Mouse (Mus musculus) CH12.LX (cell line): ENCODE measurements around the gene Lemd2. TPM values are rescaled to one million over a fixed set of nuclear protein-coding genes. Genes with fewer than 3 reads are reported as not detected.

ENCODE experiments used
- DNase-seq: peaks from one replicate; pipeline ENCODE4 v3.0.0-alpha.2; 2013; ENCODE audit errors: extremely low read depth
- H3K27ac ChIP-seq: 2 replicates; pipeline ENCODE4 v1.5.1; 2012; ENCODE audit warnings: low read depth, mild to moderate bottlenecking, control low read depth, moderate library complexity; ENCODE audit not compliant: insufficient read depth
- H3K27me3 ChIP-seq: replicated peaks from 2 replicates; pipeline ENCODE3; 2012; ENCODE audit warnings: inconsistent platforms
- H3K36me3 ChIP-seq, 2 experiments: replicated peaks in 1 of 2; 2 replicates each; pipeline versions ENCODE3 to v1.6.1; 2012; ENCODE audit warnings: inconsistent platforms in 1 of 2, low read length in 1 of 2, mild to moderate bottlenecking in 1 of 2, mixed read lengths in 1 of 2, moderate library complexity in 1 of 2; ENCODE audit not compliant: control insufficient read depth in 1 of 2, insufficient read depth in 1 of 2
- H3K4me1 ChIP-seq, 2 experiments: 2 replicates each; pipeline ENCODE4 v1.6.1; 2012; ENCODE audit warnings: inconsistent platforms in 1 of 2, moderate library complexity in 1 of 2; ENCODE audit not compliant: insufficient read depth in 2 of 2, control insufficient read depth in 1 of 2
- H3K4me2 ChIP-seq: 2 replicates; pipeline ENCODE4 v1.6.1; 2012; ENCODE audit warnings: low read depth, mild to moderate bottlenecking, control low read depth; ENCODE audit not compliant: poor library complexity, insufficient read depth, severe bottlenecking
- H3K4me3 ChIP-seq, 3 experiments: fragments of 150-350 bp in 1 of 3; sonication (generic) in 1 of 3; replicated peaks in 1 of 3; 2 replicates each; pipeline versions ENCODE3 to v1.5.1; 2011 to 2012; ENCODE audit warnings: low read depth in 2 of 3, low read length in 2 of 3, mild to moderate bottlenecking in 2 of 3, moderate library complexity in 2 of 3, control low read depth in 1 of 3, improper control_type of control experiment in 1 of 3, inconsistent platforms in 1 of 3, mixed read lengths in 1 of 3; ENCODE audit not compliant: poor library complexity in 1 of 3
- H3K79me2 ChIP-seq: replicated peaks from 2 replicates; pipeline ENCODE4 v1.6.1; 2012; ENCODE audit warnings: mild to moderate bottlenecking, moderate library complexity; ENCODE audit not compliant: control insufficient read depth, poor library complexity, insufficient read depth, severe bottlenecking; ENCODE audit errors: extremely low read depth
- H3K9ac ChIP-seq: 2 replicates; pipeline ENCODE4 v1.6.1; 2012; ENCODE audit warnings: low read depth, mild to moderate bottlenecking, control low read depth, moderate library complexity; ENCODE audit not compliant: insufficient read depth
- H3K9me3 ChIP-seq: replicated peaks from 2 replicates; pipeline ENCODE3; 2012; ENCODE audit warnings: low read length, inconsistent platforms, mixed read lengths
- BHLHE40 ChIP-seq: IDR thresholded peaks from 2 replicates; pipeline ENCODE4 v1.6.1; 2011; ENCODE audit warnings: mild to moderate bottlenecking, low read depth, low read length, improper control_type of control experiment
- CHD1 ChIP-seq: IDR thresholded peaks from 2 replicates; pipeline ENCODE4 v1.6.1; 2012; ENCODE audit warnings: low read depth, low read length, improper control_type of control experiment, inconsistent platforms
- CHD2 ChIP-seq: IDR thresholded peaks from 2 replicates; pipeline ENCODE4 v1.6.1; 2011; ENCODE audit warnings: low read length, improper control_type of control experiment
- CTCF ChIP-seq, 2 experiments: IDR thresholded peaks in 1 of 2; conservative IDR thresholded peaks in 1 of 2; 2 replicates each; pipeline ENCODE4 v1.5.1; 2011 to 2012; ENCODE audit warnings: low read depth in 2 of 2, low read length in 2 of 2, improper control_type of control experiment in 1 of 2, inconsistent platforms in 1 of 2, mild to moderate bottlenecking in 1 of 2, moderate library complexity in 1 of 2
- ELF1 ChIP-seq: IDR thresholded peaks from 2 replicates; pipeline ENCODE4 v1.6.1; 2014; ENCODE audit warnings: low read depth, mild to moderate bottlenecking, inconsistent platforms, low read length, improper control_type of control experiment
- EP300 ChIP-seq: IDR thresholded peaks from 2 replicates; pipeline ENCODE4 v1.6.1; 2011; ENCODE audit warnings: low read length, improper control_type of control experiment
- ETS1 ChIP-seq: conservative IDR thresholded peaks from 2 replicates; pipeline ENCODE4 v1.6.1; 2012; ENCODE audit warnings: low read depth, mild to moderate bottlenecking, inconsistent platforms, low read length, improper control_type of control experiment, moderate library complexity
- GABPA ChIP-seq: IDR thresholded peaks from 2 replicates; pipeline ENCODE4 v1.6.1; 2012; ENCODE audit warnings: low read depth, low read length, improper control_type of control experiment, inconsistent platforms; ENCODE audit not compliant: insufficient replicate concordance
- HCFC1 ChIP-seq: IDR thresholded peaks from 2 replicates; pipeline ENCODE4 v1.6.1; 2012; ENCODE audit warnings: low read depth, mild to moderate bottlenecking, inconsistent platforms, low read length, improper control_type of control experiment
- IRF4 ChIP-seq: IDR thresholded peaks from 2 replicates; pipeline ENCODE4 v1.6.1; 2014; ENCODE audit warnings: low read depth, mild to moderate bottlenecking, inconsistent platforms, low read length, improper control_type of control experiment
- JUN ChIP-seq: IDR thresholded peaks from 2 replicates; pipeline ENCODE4 v1.6.1; 2011; ENCODE audit warnings: low read depth, mild to moderate bottlenecking, low read length, improper control_type of control experiment, moderate library complexity; ENCODE audit not compliant: insufficient read depth
- JUND ChIP-seq: conservative IDR thresholded peaks from 2 replicates; pipeline ENCODE4 v1.6.1; 2011; ENCODE audit warnings: low read depth, low read length, improper control_type of control experiment
- MAX ChIP-seq: IDR thresholded peaks from 2 replicates; pipeline ENCODE4 v1.6.1; 2011; ENCODE audit warnings: low read length, improper control_type of control experiment
- MAZ ChIP-seq: IDR thresholded peaks from 2 replicates; pipeline ENCODE4 v1.6.1; 2012; ENCODE audit warnings: low read depth, mild to moderate bottlenecking, inconsistent platforms, low read length, improper control_type of control experiment, moderate library complexity
- MEF2A ChIP-seq: IDR thresholded peaks from 2 replicates; pipeline ENCODE4 v1.6.1; 2014; ENCODE audit warnings: low read depth, mild to moderate bottlenecking, inconsistent platforms, low read length, improper control_type of control experiment, borderline replicate concordance
- MXI1 ChIP-seq: IDR thresholded peaks from 2 replicates; pipeline ENCODE4 v1.6.1; 2011; ENCODE audit warnings: mild to moderate bottlenecking, low read depth, low read length, improper control_type of control experiment
- MYC ChIP-seq: IDR thresholded peaks from 2 replicates; pipeline ENCODE4 v1.6.1; 2011; ENCODE audit warnings: low read depth, mild to moderate bottlenecking, improper control_type of control experiment, low read length
- NELFE ChIP-seq: IDR thresholded peaks from 2 replicates; pipeline ENCODE4 v1.6.1; 2011; ENCODE audit warnings: low read depth, low read length, improper control_type of control experiment
- POLR2A ChIP-seq: IDR thresholded peaks from 2 replicates; pipeline ENCODE4 v1.6.1; 2011; ENCODE audit warnings: low read depth, mild to moderate bottlenecking, improper control_type of control experiment, low read length
- RAD21 ChIP-seq: IDR thresholded peaks from 2 replicates; pipeline ENCODE4 v1.6.1; 2011; ENCODE audit warnings: low read depth, mild to moderate bottlenecking, low read length, improper control_type of control experiment, moderate library complexity
- SIN3A ChIP-seq: IDR thresholded peaks from 2 replicates; pipeline ENCODE4 v1.6.1; 2012; ENCODE audit warnings: low read length, improper control_type of control experiment, inconsistent platforms
- TBP ChIP-seq: conservative IDR thresholded peaks from 2 replicates; pipeline ENCODE4 v1.6.1; 2011; ENCODE audit warnings: low read depth, low read length, improper control_type of control experiment
- TCF12 ChIP-seq: IDR thresholded peaks from 2 replicates; pipeline ENCODE4 v1.6.1; 2014; ENCODE audit warnings: low read depth, mild to moderate bottlenecking, inconsistent platforms, low read length, improper control_type of control experiment
- ZKSCAN1 ChIP-seq: IDR thresholded peaks from 2 replicates; pipeline ENCODE4 v1.6.1; 2012; ENCODE audit warnings: low read depth, inconsistent platforms, low read length, improper control_type of control experiment, borderline replicate concordance
- ZMIZ1 ChIP-seq: IDR thresholded peaks from 2 replicates; pipeline ENCODE4 v1.6.1; 2012; ENCODE audit warnings: low read depth, mild to moderate bottlenecking, inconsistent platforms, low read length, improper control_type of control experiment
- ZNF384 ChIP-seq: IDR thresholded peaks from 2 replicates; pipeline ENCODE4 v1.6.1; 2012; ENCODE audit warnings: low read depth, low read length, improper control_type of control experiment, inconsistent platforms
- dilution Hi-C: fragments of 300-500 bp; cut with MboI; formaldehyde crosslinking; loops from 2 replicates; pipeline ENCODE4 v1.14.3; 2020; ENCODE audit warnings: low sequenced_read_pairs; ENCODE audit not compliant: extremely low pct_unique_long_range_greater_than_20kb, extremely low pct_ligation_motif_present
- in situ Hi-C: fragments of 300-500 bp; cut with MboI; formaldehyde crosslinking; loops from 3 replicates; pipeline ENCODE4 v1.14.3; 2019; ENCODE audit warnings: low sequenced_read_pairs, low pct_ligation_motif_present, low pct_unique_long_range_greater_than_20kb, mixed read lengths
- polyA plus RNA-seq: library from polyadenylated mRNA; unstranded; fragments of >175 nt; gene quantifications from 2 replicates; pipeline ENCODE4 v1.2.1, GENCODE M21; 2012; ENCODE audit warnings: low read depth; ENCODE audit not compliant: insufficient read length
- total RNA-seq, 2 experiments: library from RNA; depleted of rRNA; stranded (reverse); fragments of 300-350 nt in 1 of 2; fragments of >200 nt in 1 of 2; gene quantifications; 2 replicates each; pipeline ENCODE4 v1.2.3; 2012 to 2014

The Lemd2 gene
- total and polyA plus RNA-seq, 3 experiments = 15.1 to 28.8 (median 18.4) TPM

DNA sequence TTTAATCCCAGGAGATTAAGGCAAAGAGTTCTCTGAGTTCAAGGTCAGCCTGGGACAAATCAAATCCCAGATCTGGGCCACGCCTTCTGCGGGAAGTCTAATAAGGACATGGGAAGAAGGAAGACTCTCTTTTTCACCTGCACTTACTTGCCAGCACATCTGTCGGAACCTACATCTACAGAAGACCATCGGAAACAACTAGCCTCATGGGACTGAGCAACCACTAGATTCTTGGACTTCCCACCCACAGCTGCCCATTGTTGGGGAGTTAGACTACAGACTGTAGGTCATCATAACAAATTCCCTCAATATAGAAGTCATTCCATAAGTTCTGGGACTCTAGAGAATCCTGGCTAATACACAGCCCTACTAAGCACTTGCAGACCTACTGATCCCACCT lies 35.7 kb downstream of the Lemd2 start:
- Histone ChIP-seq H3K4me1 (peaks cover 57 to 82% of the 10 kb centered on the region in 2 experiments), H3K27me3 (no peaks in the 10 kb centered on the region), H3K4me3 (peak overlapping the region in 1 of 3 experiments; percentile 45), H3K36me3 (peaks cover 13 to 21% of the 10 kb centered on the region in 2 experiments), H3K79me2 (peaks cover 33% of the 10 kb centered on the region), H3K4me2 (peak overlapping the region; percentile 22; the same call in 1 of the 2 replicates), H3K9me3 (no peaks in the 10 kb centered on the region), H3K9ac (peak overlapping the region; percentile 39; the same call in 1 of the 2 replicates), H3K27ac (peak overlapping the region; percentile 67)
- dilution Hi-C loops = no loop called here
- TF ChIP-seq NELFE = 0 out of 2 replicates have a peak, but pooled peaks have one; percentile 24
- 0 out of 2 replicates have a peak, but pooled peaks have one; percentile 15 for TF ChIP-seq BHLHE40
- TF ChIP-seq ZKSCAN1 = peak; percentile 69; the same call in 1 of the 2 replicates
- no peak for TF ChIP-seq ZMIZ1
- TF ChIP-seq JUND = no peak
- no peak for TF ChIP-seq CHD2
- TF ChIP-seq ZNF384 = no peak
- peak; percentile 31 for TF ChIP-seq EP300
- TF ChIP-seq TBP = no peak
- TF ChIP-seq IRF4 = peak; percentile 61
- no peak for TF ChIP-seq ELF1
- 0 out of 2 replicates have a peak, but pooled peaks have one; percentile 55 for TF ChIP-seq MXI1
- no peak for TF ChIP-seq GABPA
- no peak for TF ChIP-seq HCFC1
- 0 out of 2 replicates have a peak, but pooled peaks have one; percentile 42 for TF ChIP-seq MAZ
- TF ChIP-seq ETS1 = peak; percentile 31
- peak; percentile 65 for TF ChIP-seq MYC
- TF ChIP-seq JUN = no peak
- no peak for TF ChIP-seq MEF2A
- TF ChIP-seq TCF12 = 0 out of 2 replicates have a peak, but pooled peaks have one; percentile 38
- no peak for TF ChIP-seq RAD21
- TF ChIP-seq SIN3A = 0 out of 2 replicates have a peak, but pooled peaks have one; percentile 53
- peak; percentile 50; the same call in 1 of the 2 replicates for TF ChIP-seq MAX
- no peak for TF ChIP-seq CHD1
- no peak for TF ChIP-seq CTCF (conservative IDR thresholded peaks at IDR 0.05 in 1 of 2, IDR thresholded peaks at IDR 0.05 in 1 of 2; ENCODE audit: low read depth in 2 of 2, low read length in 2 of 2)
- no peak for TF ChIP-seq POLR2A
- in situ Hi-C loops = loop anchor here (10.0 kb wide), 1 partner anchor 156 kb away; no protein-coding TSS in a partner anchor
- no peak for DNase-seq
